Mouse (Mus musculus) limb, embryonic 12.5 days (tissue): ENCODE measurements around the gene Mecr. TPM values are rescaled to one million over a fixed set of nuclear protein-coding genes. Genes with fewer than 3 reads are reported as not detected.
A peak's percentile ranks its signal among the peaks of the same experiment; 100 is the strongest.

Source experiments
- ATAC-seq: fragments of 200-750 bp; cut with Nextera tagmentation; 2 replicates; pipeline ENCODE4 v1.8.0; 2017; ENCODE audit warnings: low read depth, moderate TSS enrichment; ENCODE audit not compliant: insufficient number of reproducible peaks, insufficient read depth, low FRiP score, low TSS enrichment
- H3K27ac ChIP-seq: fragments of 300-500 bp; sonication (generic); 2 replicates; pipeline ENCODE4 v1.5.1; 2016; ENCODE audit warnings: mild to moderate bottlenecking, moderate library complexity
- H3K27me3 ChIP-seq: fragments of 300-500 bp; sonication (generic); 2 replicates; pipeline ENCODE4 v1.6.1; 2016; ENCODE audit warnings: mild to moderate bottlenecking, moderate library complexity
- H3K36me3 ChIP-seq: fragments of 300-500 bp; sonication (generic); 2 replicates; pipeline ENCODE4 v1.6.1; 2016; ENCODE audit warnings: mild to moderate bottlenecking, moderate library complexity
- H3K4me1 ChIP-seq: fragments of 300-500 bp; sonication (generic); replicated peaks from 2 replicates; pipeline ENCODE4 v1.6.1; 2016
- H3K4me2 ChIP-seq: fragments of 300-500 bp; sonication (generic); 2 replicates; pipeline ENCODE4 v1.6.1; 2016; ENCODE audit warnings: mild to moderate bottlenecking, moderate library complexity
- H3K4me3 ChIP-seq: fragments of 300-500 bp; sonication (generic); replicated peaks from 2 replicates; pipeline ENCODE4 v1.5.1; 2016; ENCODE audit warnings: mild to moderate bottlenecking
- H3K9ac ChIP-seq: fragments of 300-500 bp; sonication (generic); replicated peaks from 2 replicates; pipeline ENCODE4 v1.6.1; 2016; ENCODE audit warnings: mild to moderate bottlenecking, moderate library complexity
- H3K9me3 ChIP-seq: fragments of 300-500 bp; sonication (generic); 2 replicates; pipeline ENCODE4 v1.6.1; 2016; ENCODE audit warnings: mild to moderate bottlenecking, moderate library complexity
- WGBS: fragments of 180-500 bp; shearing (Covaris S2); methylation state at CpG from one replicate; pipeline ENCODE4 v1.1.7; 2016; 5-methylcytosine and 5-hydroxymethylcytosine counted together
- polyA plus RNA-seq: library from polyadenylated mRNA; unstranded; fragments of >200 nt; fragmentation: Nextera tagmentation; extraction: Ambion mirVana; gene quantifications from 2 replicates; pipeline ENCODE4 v1.2.1, GENCODE M21; 2016

Gene Mecr
- polyA plus RNA-seq, 1 experiment from 2014 or later: 45.1 TPM

GRCm38 (mm10) chr4:131890692-131891091 lies 47.4 kb downstream of the Mecr start:
- Histone ChIP-seq H3K27me3 (no peaks in the 10 kb centered on the region), H3K4me2 (no peak overlapping the region), H3K9ac (no peak overlapping the region), H3K4me1 (peaks cover 11% of the 10 kb centered on the region; the same call in 1 of the 2 replicates), H3K27ac (no peak overlapping the region), H3K4me3 (no peak overlapping the region), H3K9me3 (no peaks in the 10 kb centered on the region), H3K36me3 (peaks cover 65% of the 10 kb centered on the region)
- no peak for ATAC-seq
- WGBS: 82% methylated on average over 3 of the region's 3 CpGs

GRCm38 (mm10) chr4:131897109-131897508 lies 53.8 kb downstream of the Mecr start:
- Histone ChIP-seq H3K9ac (no peak overlapping the region), H3K4me2 (no peak overlapping the region), H3K4me3 (no peak overlapping the region), H3K9me3 (no peaks in the 10 kb centered on the region), H3K27me3 (no peaks in the 10 kb centered on the region), H3K27ac (no peak overlapping the region), H3K36me3 (peaks cover 84% of the 10 kb centered on the region), H3K4me1 (no peaks in the 10 kb centered on the region)
- WGBS: 92% methylated on average over 5 of the region's 5 CpGs
- ATAC-seq: no peak

GRCm38 (mm10) chr4:131897787-131898186 lies 54.5 kb downstream of the Mecr start:
- H3K27me3 ChIP-seq: no peaks in the 10 kb centered on the region
- no peak overlapping the region for H3K27ac ChIP-seq
- no peaks in the 10 kb centered on the region for H3K4me1 ChIP-seq
- peaks cover 84% of the 10 kb centered on the region for H3K36me3 ChIP-seq
- H3K4me3 ChIP-seq: no peak overlapping the region
- H3K9ac ChIP-seq: no peak overlapping the region
- no peak overlapping the region for H3K4me2 ChIP-seq
- 97% methylated on average over 8 of the region's 8 CpGs for WGBS
- no peak for ATAC-seq
- no peaks in the 10 kb centered on the region for H3K9me3 ChIP-seq

GRCm38 (mm10) chr4:131898503-131899179 lies 55.4 kb downstream of the Mecr start:
- Histone ChIP-seq H3K4me1 (no peaks in the 10 kb centered on the region), H3K27me3 (no peaks in the 10 kb centered on the region), H3K4me2 (no peak overlapping the region), H3K9ac (no peak overlapping the region), H3K27ac (no peak overlapping the region), H3K36me3 (peaks cover 79% of the 10 kb centered on the region), H3K9me3 (no peaks in the 10 kb centered on the region), H3K4me3 (no peak overlapping the region)
- no peak for ATAC-seq
- WGBS: 89% methylated on average over 12 of the region's 12 CpGs

- H3K4me2 ChIP-seq: no peak overlapping the region
- no peak for ATAC-seq
- H3K4me3 ChIP-seq: no peak overlapping the region
- no peak overlapping the region for H3K9ac ChIP-seq
- H3K36me3 ChIP-seq: peaks cover 79% of the 10 kb centered on the region
- H3K4me1 ChIP-seq: no peaks in the 10 kb centered on the region
- no peaks in the 10 kb centered on the region for H3K9me3 ChIP-seq
- WGBS: 88% methylated on average over 6 of the region's 6 CpGs
- H3K27ac ChIP-seq: no peak overlapping the region
- H3K27me3 ChIP-seq: no peaks in the 10 kb centered on the region
Measured at GRCm38 (mm10) chr4:131899180-131899554, 55.9 kb downstream of the Mecr start.

GRCm38 (mm10) chr4:131901090-131901489 lies 57.8 kb downstream of the Mecr start:
- Histone ChIP-seq H3K27ac (no peak overlapping the region), H3K4me2 (no peak overlapping the region), H3K9me3 (no peaks in the 10 kb centered on the region), H3K4me1 (no peaks in the 10 kb centered on the region), H3K4me3 (no peak overlapping the region), H3K36me3 (peaks cover 86% of the 10 kb centered on the region), H3K9ac (no peak overlapping the region), H3K27me3 (no peaks in the 10 kb centered on the region)
- WGBS: 90% methylated on average over 15 of the region's 15 CpGs
- no peak for ATAC-seq

- 58% methylated on average over 8 of the region's 8 CpGs for WGBS
- H3K9ac ChIP-seq: no peak overlapping the region
Measured at GRCm38 (mm10) chr4:131904478-131904877, 61.2 kb downstream of the Mecr start.

GRCm38 (mm10) chr4:131906423-131906822 lies 63.2 kb downstream of the Mecr start:
- no peaks in the 10 kb centered on the region for H3K27me3 ChIP-seq
- ATAC-seq: no peak
- H3K9ac ChIP-seq: no peak overlapping the region
- H3K4me3 ChIP-seq: no peak overlapping the region
- H3K4me2 ChIP-seq: no peak overlapping the region
- whole genome bisulfite sequencing: 74% methylated on average over 6 of the region's 6 CpGs
- no peak overlapping the region for H3K27ac ChIP-seq
- peaks cover 22% of the 10 kb centered on the region for H3K4me1 ChIP-seq
- H3K36me3 ChIP-seq: peaks cover 44% of the 10 kb centered on the region
- peaks cover 8% of the 10 kb centered on the region; the same call in 1 of the 2 replicates for H3K9me3 ChIP-seq

More at GRCm38 (mm10) chr4:131904478-131904877, 61.2 kb downstream of the Mecr start:
- Histone ChIP-seq H3K27me3 (no peaks in the 10 kb centered on the region), H3K36me3 (peaks cover 63% of the 10 kb centered on the region), H3K27ac (no peak overlapping the region), H3K4me2 (no peak overlapping the region), H3K4me1 (peaks cover 2% of the 10 kb centered on the region; the same call in 1 of the 2 replicates), H3K9me3 (peaks cover 8% of the 10 kb centered on the region; the same call in 1 of the 2 replicates), H3K4me3 (no peak overlapping the region)
- no peak for ATAC-seq

- H3K27ac ChIP-seq: no peak overlapping the region
- WGBS: 87% methylated on average over 3 of the region's 3 CpGs
- peaks cover 8% of the 10 kb centered on the region; the same call in 1 of the 2 replicates for H3K9me3 ChIP-seq
- no peak for ATAC-seq
- H3K27me3 ChIP-seq: peaks cover 8% of the 10 kb centered on the region
- peaks cover 31% of the 10 kb centered on the region for H3K36me3 ChIP-seq
- no peak overlapping the region for H3K9ac ChIP-seq
- no peak overlapping the region for H3K4me3 ChIP-seq
- H3K4me2 ChIP-seq: no peak overlapping the region
- peaks cover 28% of the 10 kb centered on the region for H3K4me1 ChIP-seq
Measured at GRCm38 (mm10) chr4:131907912-131908311, 64.6 kb downstream of the Mecr start.

GRCm38 (mm10) chr4:131910237-131910994 lies 67.1 kb downstream of the Mecr start:
- peaks cover 17% of the 10 kb centered on the region for H3K27me3 ChIP-seq
- no peak overlapping the region for H3K9ac ChIP-seq
- peaks cover 51% of the 10 kb centered on the region for H3K4me1 ChIP-seq
- peak overlapping the region; percentile 45; the same call in 1 of the 2 replicates for H3K27ac ChIP-seq
- peaks cover 8% of the 10 kb centered on the region; the same call in 1 of the 2 replicates for H3K9me3 ChIP-seq
- peak overlapping the region; percentile 44 for H3K4me2 ChIP-seq
- peaks cover 9% of the 10 kb centered on the region for H3K36me3 ChIP-seq
- ATAC-seq: no peak
- no peak overlapping the region for H3K4me3 ChIP-seq
- 6% methylated on average over 19 of the region's 21 CpGs for WGBS

- Histone ChIP-seq H3K9me3 (peaks cover 8% of the 10 kb centered on the region; the same call in 1 of the 2 replicates), H3K4me3 (no peak overlapping the region), H3K4me1 (peaks cover 62% of the 10 kb centered on the region), H3K36me3 (no peaks in the 10 kb centered on the region), H3K27ac (no peak overlapping the region), H3K9ac (no peak overlapping the region), H3K4me2 (no peak overlapping the region), H3K27me3 (peaks cover 27% of the 10 kb centered on the region)
- 37% methylated on average over 3 of the region's 5 CpGs for WGBS
- ATAC-seq: no peak
Measured at GRCm38 (mm10) chr4:131911521-131911920, 68.3 kb downstream of the Mecr start.
